Mouse (Mus musculus) CH12.LX (cell line): ENCODE data around the gene AL607142.1.

ENCODE experiments used
- CHD2 ChIP-seq: IDR thresholded peaks from 2 replicates; pipeline ENCODE4 v1.6.1; 2011; ENCODE audit warnings: low read length, improper control_type of control experiment
- CTCF ChIP-seq, 2 experiments: IDR thresholded peaks in 1 of 2; conservative IDR thresholded peaks in 1 of 2; 2 replicates each; pipeline ENCODE4 v1.5.1; 2011 to 2012; ENCODE audit warnings: low read depth in 2 of 2, low read length in 2 of 2, improper control_type of control experiment in 1 of 2, inconsistent platforms in 1 of 2, mild to moderate bottlenecking in 1 of 2, moderate library complexity in 1 of 2
- ELF1 ChIP-seq: IDR thresholded peaks from 2 replicates; pipeline ENCODE4 v1.6.1; 2014; ENCODE audit warnings: low read depth, mild to moderate bottlenecking, inconsistent platforms, low read length, improper control_type of control experiment
- MYC ChIP-seq: IDR thresholded peaks from 2 replicates; pipeline ENCODE4 v1.6.1; 2011; ENCODE audit warnings: low read depth, mild to moderate bottlenecking, improper control_type of control experiment, low read length
- NELFE ChIP-seq: IDR thresholded peaks from 2 replicates; pipeline ENCODE4 v1.6.1; 2011; ENCODE audit warnings: low read depth, low read length, improper control_type of control experiment
- POLR2A ChIP-seq: IDR thresholded peaks from 2 replicates; pipeline ENCODE4 v1.6.1; 2011; ENCODE audit warnings: low read depth, mild to moderate bottlenecking, improper control_type of control experiment, low read length
- USF1 ChIP-seq: IDR thresholded peaks from 2 replicates; pipeline ENCODE4 v1.6.1; 2014; ENCODE audit warnings: low read depth, mild to moderate bottlenecking, inconsistent platforms, low read length, improper control_type of control experiment
- ZC3H11A ChIP-seq: IDR thresholded peaks from 2 replicates; pipeline ENCODE4 v1.6.1; 2012; ENCODE audit warnings: low read depth, mild to moderate bottlenecking, inconsistent platforms, low read length, improper control_type of control experiment

DNA sequence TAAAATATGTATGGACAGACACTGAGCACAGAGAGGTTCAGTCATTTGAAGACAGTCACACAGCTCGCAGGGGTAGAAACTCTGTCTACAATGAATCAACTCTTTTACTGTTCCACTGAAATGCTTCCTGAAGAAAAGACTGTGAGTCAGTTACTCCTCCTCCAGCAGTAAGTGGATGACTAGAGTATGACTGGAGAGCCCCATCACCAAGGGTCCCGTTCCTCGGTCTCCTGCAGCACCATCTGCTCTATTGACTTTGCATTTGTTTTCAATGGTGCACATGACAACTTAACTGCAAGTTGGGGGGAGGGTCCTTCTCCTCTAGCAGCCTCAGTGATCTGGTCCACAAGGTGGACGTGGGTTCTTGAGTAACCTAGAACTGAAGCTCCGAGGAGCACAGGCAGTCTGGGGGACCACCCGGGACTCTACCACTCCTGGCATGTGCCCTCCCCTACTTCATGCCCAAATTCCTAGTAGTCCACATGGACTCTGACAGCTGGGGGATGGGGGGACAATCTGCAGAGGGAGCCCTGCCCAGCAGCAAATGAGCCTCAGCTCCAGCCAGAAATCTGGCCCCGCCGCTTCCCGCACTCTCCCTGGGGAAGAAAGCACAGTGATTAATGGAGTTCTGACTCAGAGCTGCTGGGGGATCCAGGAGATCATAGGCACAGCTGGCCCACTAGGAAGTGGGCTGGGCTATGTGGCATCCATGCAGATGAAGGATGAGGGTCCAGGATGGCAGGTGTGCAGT, 2.2 kb downstream of the AL607142.1 start:
- TF ChIP-seq CHD2 = no peak
- no peak for TF ChIP-seq CTCF (conservative IDR thresholded peaks at IDR 0.05 in 1 of 2, IDR thresholded peaks at IDR 0.05 in 1 of 2; ENCODE audit: low read depth in 2 of 2, low read length in 2 of 2)
- TF ChIP-seq ELF1 = no peak
- TF ChIP-seq MYC = no peak
- TF ChIP-seq USF1 = no peak
- TF ChIP-seq ZC3H11A = no peak
- TF ChIP-seq POLR2A = no peak
- TF ChIP-seq NELFE = no peak
